Mouse (Mus musculus) midbrain, embryonic 10.5 days (tissue): ENCODE data around the gene Larp1. TPM values are rescaled to one million over a fixed set of nuclear protein-coding genes. Genes with fewer than 3 reads are reported as not detected.
"Not testable (repeated sequence)": the region's sequence is repeated elsewhere in the genome, so short reads cannot be mapped to it uniquely, and the experiment has no call there.

Experiments
- DNase-seq: peaks from one replicate; pipeline ENCODE4 v3.0.0-alpha.2; 2017; ENCODE audit warnings: low spot score
- H3K27ac ChIP-seq: fragments of 300-500 bp; sonication (generic); replicated peaks from 2 replicates; pipeline ENCODE4 v1.5.1; 2016; ENCODE audit warnings: mild to moderate bottlenecking
- H3K27me3 ChIP-seq: fragments of 300-500 bp; sonication (generic); 2 replicates; pipeline ENCODE4 v1.6.1; 2016; ENCODE audit warnings: low read depth, mild to moderate bottlenecking; ENCODE audit not compliant: poor library complexity, severe bottlenecking
- H3K36me3 ChIP-seq: fragments of 300-500 bp; sonication (generic); 2 replicates; pipeline ENCODE4 v1.6.1; 2016; ENCODE audit warnings: mild to moderate bottlenecking, moderate library complexity
- H3K4me1 ChIP-seq: fragments of 300-500 bp; sonication (generic); 2 replicates; pipeline ENCODE4 v1.6.1; 2016
- H3K4me3 ChIP-seq: fragments of 300-500 bp; sonication (generic); 2 replicates; pipeline ENCODE4 v1.5.1; 2016; ENCODE audit warnings: mild to moderate bottlenecking, moderate library complexity
- H3K9me3 ChIP-seq: fragments of 300-500 bp; sonication (generic); replicated peaks from 2 replicates; pipeline ENCODE4 v1.6.1; 2016; ENCODE audit warnings: mild to moderate bottlenecking
- WGBS: fragments of 180-500 bp; shearing (Covaris S2); methylation state at CpG from one replicate; pipeline ENCODE4 v1.1.7; 2016; 5-methylcytosine and 5-hydroxymethylcytosine counted together
- polyA plus RNA-seq: library from polyadenylated mRNA; unstranded; fragments of >200 nt; fragmentation: Nextera tagmentation; extraction: Ambion mirVana; gene quantifications from 2 replicates; pipeline ENCODE4 v1.2.1, GENCODE M21; 2016

Gene Larp1
- polyA plus RNA-seq, 1 experiment from 2014 or later, result 15.3 TPM

DNA sequence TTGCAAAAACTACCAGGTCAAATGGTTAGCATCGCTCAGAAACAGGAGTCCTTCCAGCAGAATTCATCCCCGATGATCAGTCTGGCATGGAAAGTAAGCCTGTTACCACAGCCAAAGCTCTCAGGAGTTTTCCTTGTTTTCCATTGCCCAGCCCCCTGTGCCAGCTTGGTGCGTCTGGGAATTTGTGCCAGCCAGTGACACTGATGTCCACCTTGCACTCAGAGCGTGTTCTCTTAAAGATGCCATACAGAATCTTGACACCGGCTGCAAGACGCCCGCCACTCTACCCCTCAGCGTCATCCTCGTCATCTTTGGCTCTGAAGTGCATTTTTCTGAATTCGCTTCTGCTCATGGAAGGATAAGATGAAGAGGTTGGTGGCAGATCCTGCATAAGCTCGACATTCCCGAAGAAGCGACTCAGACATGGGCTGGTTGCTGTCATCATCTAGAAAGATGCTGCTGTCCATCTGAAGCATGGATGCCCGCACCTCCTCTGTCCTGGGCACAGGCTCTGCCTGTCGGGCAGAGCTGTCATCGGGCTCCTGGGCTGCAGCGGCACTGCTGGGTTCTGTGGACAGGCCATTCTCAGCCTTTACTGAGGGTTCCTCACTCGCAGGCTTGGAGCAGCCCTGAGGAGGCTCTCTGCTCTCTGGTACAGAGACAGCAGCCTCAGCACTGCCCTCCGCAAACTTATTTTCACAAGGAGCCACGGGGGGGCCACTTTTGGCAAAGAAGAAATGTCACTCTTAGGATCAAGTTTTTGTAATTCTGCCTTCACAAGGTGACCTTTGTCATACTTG is 88.2 kb downstream of the Larp1 start:
- H3K27ac ChIP-seq, result no peak overlapping the region
- H3K9me3 ChIP-seq, result no peaks in the 10 kb centered on the region
- H3K4me3 ChIP-seq, result peak overlapping the region; percentile 56
- DNase-seq, result peak; percentile 30
- WGBS, result 53% methylated on average over 20 of the region's 20 CpGs
- peaks cover 40% of the 10 kb centered on the region for H3K27me3 ChIP-seq
- H3K4me1 ChIP-seq, result peaks cover 34% of the 10 kb centered on the region
- H3K36me3 ChIP-seq, result no peaks in the 10 kb centered on the region

DNA sequence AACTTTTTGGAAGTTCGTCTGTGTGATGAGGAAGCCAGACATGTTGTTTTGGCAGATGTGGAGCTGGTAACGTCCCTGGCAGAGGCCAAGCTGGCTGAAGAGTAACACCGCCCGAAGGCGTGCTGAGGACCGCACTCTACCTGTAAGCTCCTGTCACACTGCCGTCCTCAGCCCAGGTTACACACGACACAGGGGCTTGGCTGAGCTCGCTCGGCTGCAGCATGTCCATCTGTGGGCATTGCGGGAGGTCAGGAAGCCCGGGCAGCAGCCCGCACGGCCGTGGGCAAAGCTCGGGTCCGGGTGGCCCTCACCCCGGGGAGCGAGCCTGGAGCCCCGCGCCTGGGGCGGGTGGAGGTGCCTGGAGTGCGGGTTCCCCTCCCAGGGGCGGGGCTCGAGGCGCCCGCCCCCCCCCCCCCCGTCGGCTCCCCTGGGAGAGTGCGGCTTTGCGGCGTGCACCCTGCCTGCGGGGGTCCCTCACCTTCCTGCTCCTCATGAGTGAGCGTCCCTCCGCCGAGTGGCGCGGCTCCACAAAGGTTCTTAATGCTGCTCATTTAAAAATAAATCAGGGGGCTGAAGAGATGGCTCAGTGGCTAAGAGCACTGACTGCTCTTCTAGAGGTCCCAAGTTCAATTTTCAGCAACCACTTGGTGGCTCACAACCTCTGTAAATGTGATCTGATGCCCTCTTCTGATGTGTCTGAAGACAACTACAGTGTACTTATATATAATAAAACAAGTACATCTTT is 88.9 kb downstream of the Larp1 start:
- 2% methylated on average over 36 of the region's 38 CpGs for WGBS
- Histone ChIP-seq H3K9me3 (no peaks in the 10 kb centered on the region), H3K36me3 (no peaks in the 10 kb centered on the region), H3K4me3 (peak overlapping the region; percentile 56), H3K4me1 (peaks cover 32% of the 10 kb centered on the region), H3K27me3 (peaks cover 40% of the 10 kb centered on the region), H3K27ac (peak overlapping the region; percentile 38; the same call in 1 of the 2 replicates)
- DNase-seq, result peak; percentile 26

DNA sequence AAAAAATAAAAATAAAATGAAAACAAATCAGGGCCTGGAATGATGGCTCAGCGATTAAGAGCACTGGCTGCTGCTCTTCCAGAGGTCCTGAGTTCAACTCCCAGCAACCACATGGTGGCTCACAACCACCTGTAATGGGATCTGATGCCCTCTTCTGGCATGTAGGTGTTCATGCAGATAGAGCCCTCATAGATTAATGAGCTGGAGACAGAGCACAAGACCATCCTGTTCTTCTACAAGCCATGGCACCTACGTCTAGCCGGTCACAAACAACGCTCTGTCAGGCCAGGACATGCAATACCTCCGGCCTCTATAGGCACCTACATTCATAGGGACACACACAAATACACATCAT is 89.5 kb downstream of the Larp1 start:
- 71% methylated on average over 5 of the region's 5 CpGs for WGBS
- H3K4me3 ChIP-seq, result peak overlapping the region; percentile 56; the same call in 1 of the 2 replicates
- DNase-seq, result not testable (repeated sequence)

DNA sequence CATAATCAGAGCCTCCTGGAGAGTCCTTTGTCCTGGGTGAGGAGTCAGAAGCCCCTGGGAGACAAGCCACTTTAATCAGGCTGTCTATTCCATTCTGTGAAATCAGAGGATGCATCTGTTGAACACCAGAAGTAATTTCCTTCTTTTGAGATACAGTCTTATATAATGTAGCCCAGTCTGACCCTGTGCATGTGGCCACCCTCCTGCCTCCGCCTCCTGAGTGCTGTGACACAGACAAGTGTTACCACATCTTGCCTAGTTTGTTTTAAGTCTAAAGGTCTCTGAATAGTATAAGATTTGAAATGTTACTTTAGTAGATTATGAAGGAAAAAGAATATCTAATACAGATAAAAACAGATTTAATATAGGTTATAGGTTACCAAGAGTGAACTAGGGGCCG is 91.1 kb downstream of the Larp1 start:
- Histone ChIP-seq H3K9me3 (no peaks in the 10 kb centered on the region), H3K4me3 (no peak overlapping the region), H3K27me3 (peaks cover 40% of the 10 kb centered on the region), H3K4me1 (peaks cover 29% of the 10 kb centered on the region), H3K36me3 (no peaks in the 10 kb centered on the region), H3K27ac (no peak overlapping the region)
- WGBS, result 95% methylated on average over 2 of the region's 2 CpGs
- DNase-seq, result no peak

More for the DNA sequence above, 89.5 kb downstream of the Larp1 start:
- not testable (repeated sequence) for H3K36me3 ChIP-seq, H3K27ac ChIP-seq, H3K9me3 ChIP-seq
- H3K27me3 ChIP-seq, result peaks cover 40% of the 10 kb centered on the region
- peaks cover 32% of the 10 kb centered on the region for H3K4me1 ChIP-seq

GRCm38 (mm10) chr11:58101194-58101720 is 92.4 kb downstream of the Larp1 start:
- H3K9me3 ChIP-seq, result no peaks in the 10 kb centered on the region
- H3K27ac ChIP-seq, result no peak overlapping the region
- H3K27me3 ChIP-seq, result peaks cover 31% of the 10 kb centered on the region
- H3K4me3 ChIP-seq, result no peak overlapping the region
- H3K4me1 ChIP-seq, result peaks cover 34% of the 10 kb centered on the region
- no peaks in the 10 kb centered on the region for H3K36me3 ChIP-seq
- 81% methylated on average over 4 of the region's 4 CpGs for whole genome bisulfite sequencing
- DNase-seq, result no peak

- 89% methylated on average over 3 of the region's 3 CpGs for WGBS
- Histone ChIP-seq H3K36me3 (no peaks in the 10 kb centered on the region), H3K27ac (no peak overlapping the region), H3K4me1 (peaks cover 35% of the 10 kb centered on the region), H3K4me3 (no peak overlapping the region), H3K9me3 (no peaks in the 10 kb centered on the region), H3K27me3 (peaks cover 22% of the 10 kb centered on the region)
- no peak for DNase-seq
Observed at GRCm38 (mm10) chr11:58102146-58102545, 93.3 kb downstream of the Larp1 start.

DNA sequence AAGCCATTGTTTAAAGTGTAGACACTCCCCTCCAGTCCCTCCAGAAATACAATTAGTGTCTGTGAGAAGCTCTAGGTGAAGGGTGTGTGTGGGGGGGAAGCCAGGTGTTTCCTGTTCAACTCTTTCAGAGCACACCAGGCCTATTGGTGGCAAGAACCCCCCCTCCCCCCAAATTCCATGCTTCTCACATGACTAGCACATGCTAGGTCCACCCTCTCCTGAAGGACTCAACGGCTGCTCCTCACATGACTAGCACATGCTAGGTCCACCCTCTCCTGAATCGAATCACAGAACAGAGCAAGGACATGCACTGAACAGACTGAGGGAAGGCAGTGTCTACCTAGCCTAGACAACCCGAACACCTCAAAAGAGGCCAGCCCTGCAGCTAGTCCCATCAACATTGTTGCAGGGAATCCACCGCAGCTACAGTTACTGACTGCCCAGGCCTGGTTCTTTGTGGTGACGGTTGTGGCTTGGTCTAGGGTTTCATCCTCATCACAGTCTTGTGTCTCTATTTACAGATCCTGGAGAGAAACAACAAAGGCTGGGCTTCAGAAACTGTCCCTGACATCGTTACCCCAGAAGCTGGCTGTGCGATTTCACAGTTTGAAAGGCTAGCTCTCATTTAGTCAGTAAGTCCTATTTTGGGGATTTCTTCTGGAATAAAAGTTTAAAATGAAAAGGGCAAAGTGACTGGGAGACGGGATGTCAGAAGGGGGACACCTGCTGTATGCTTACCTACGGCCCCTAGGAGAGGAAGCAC is 93.9 kb downstream of the Larp1 start:
- H3K36me3 ChIP-seq, result 0 out of 2 replicates have a peak, but pooled peaks cover under 1% of the 10 kb centered on the region
- no peak for DNase-seq
- H3K4me1 ChIP-seq, result peaks cover 32% of the 10 kb centered on the region
- peak overlapping the region; percentile 88 for H3K4me3 ChIP-seq
- H3K27me3 ChIP-seq, result peaks cover 16% of the 10 kb centered on the region
- no peaks in the 10 kb centered on the region for H3K9me3 ChIP-seq
- peak overlapping the region; percentile 95 for H3K27ac ChIP-seq
- 85% methylated on average over 9 of the region's 9 CpGs for WGBS

DNA sequence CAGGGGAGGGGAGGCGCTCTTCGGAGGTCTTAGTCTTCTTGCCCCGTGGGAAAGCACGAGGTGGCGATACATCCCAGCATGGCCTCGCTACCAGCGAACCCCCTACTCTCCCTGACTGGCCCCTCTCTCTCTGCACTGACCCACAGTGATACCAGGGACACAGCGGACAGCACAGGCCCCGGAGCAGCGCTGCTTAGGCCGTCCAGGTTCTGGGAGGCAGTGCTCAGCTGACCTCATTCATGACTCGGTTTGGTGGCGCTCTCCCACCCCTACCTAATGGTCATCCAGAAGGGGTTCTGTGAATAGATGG is 94.4 kb downstream of the Larp1 start:
- peak overlapping the region; percentile 88 for H3K4me3 ChIP-seq
- H3K36me3 ChIP-seq, result peaks cover 6% of the 10 kb centered on the region
- 58% methylated on average over 13 of the region's 13 CpGs for WGBS
- H3K27ac ChIP-seq, result peak overlapping the region; percentile 95
- H3K4me1 ChIP-seq, result peaks cover 29% of the 10 kb centered on the region
- no peaks in the 10 kb centered on the region for H3K9me3 ChIP-seq
- peaks cover 10% of the 10 kb centered on the region for H3K27me3 ChIP-seq
- no peak for DNase-seq

GRCm38 (mm10) chr11:58103697-58104306 is 94.9 kb downstream of the Larp1 start, which contains the start of gene Cnot8:
Gene Cnot8, plus strand, starts transcription at chr11:58104153.
- peak within 1 kb of the TSS; percentile 88 for H3K4me3 ChIP-seq
- peaks cover 29% of the 10 kb centered on the region for H3K4me1 ChIP-seq
- H3K9me3 ChIP-seq, result no peaks in the 10 kb centered on the region
- H3K27ac ChIP-seq, result peak within 1 kb of the TSS; percentile 95
- DNase-seq, result peak; percentile 99
- under 1% methylated on average over 55 of the region's 55 CpGs for WGBS
- peaks cover 9% of the 10 kb centered on the region for H3K36me3 ChIP-seq
- H3K27me3 ChIP-seq, result peaks cover 5% of the 10 kb centered on the region

DNA sequence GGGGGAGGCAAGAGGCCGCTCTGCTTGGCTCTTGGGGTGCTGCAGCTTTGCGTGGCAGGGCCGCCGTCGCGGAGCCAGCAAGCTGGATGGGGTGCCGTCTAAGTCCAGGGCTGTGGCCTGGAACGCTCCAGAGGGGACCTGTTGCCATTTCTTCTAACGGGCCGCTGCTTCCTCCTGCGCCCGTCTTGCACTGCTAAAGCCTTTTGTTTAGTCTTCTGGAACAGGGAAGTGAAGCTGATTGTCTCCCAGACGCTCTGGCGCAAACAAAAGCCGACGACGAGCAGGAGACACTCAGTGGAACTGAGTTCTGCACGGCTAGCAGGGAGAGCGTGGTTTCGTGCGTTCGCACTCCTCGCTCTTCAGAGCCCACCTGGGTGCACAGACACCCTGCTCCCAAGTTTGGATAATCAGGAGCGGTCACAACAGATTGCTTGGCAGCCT is 95.5 kb downstream of the Larp1 start:
- H3K4me3 ChIP-seq, result peak overlapping the region; percentile 88
- no peaks in the 10 kb centered on the region for H3K27me3 ChIP-seq
- peak; percentile 67 for DNase-seq
- H3K36me3 ChIP-seq, result peaks cover 9% of the 10 kb centered on the region
- H3K4me1 ChIP-seq, result peaks cover 29% of the 10 kb centered on the region
- peak overlapping the region; percentile 95 for H3K27ac ChIP-seq
- H3K9me3 ChIP-seq, result no peaks in the 10 kb centered on the region
- under 1% methylated on average over 24 of the region's 24 CpGs for WGBS

- 65% methylated on average over 3 of the region's 3 CpGs for WGBS
- no peak for DNase-seq
Observed at GRCm38 (mm10) chr11:58107009-58107408, 98.1 kb downstream of the Larp1 start.

More at GRCm38 (mm10) chr11:58107009-58107408, 98.1 kb downstream of the Larp1 start:
- Histone ChIP-seq H3K4me1 (peaks cover 29% of the 10 kb centered on the region), H3K27ac (no peak overlapping the region), H3K9me3 (no peaks in the 10 kb centered on the region), H3K4me3 (no peak overlapping the region), H3K27me3 (no peaks in the 10 kb centered on the region), H3K36me3 (peaks cover 35% of the 10 kb centered on the region)
